Mouse (Mus musculus): ENCODE data around the gene Cdcp2. TPM values are rescaled to one million over a fixed set of nuclear protein-coding genes. Genes with fewer than 3 reads are reported as not detected.

The Cdcp2 gene
- total and polyA plus RNA-seq, 2 experiments from 2014 or later, result not detected

DNA sequence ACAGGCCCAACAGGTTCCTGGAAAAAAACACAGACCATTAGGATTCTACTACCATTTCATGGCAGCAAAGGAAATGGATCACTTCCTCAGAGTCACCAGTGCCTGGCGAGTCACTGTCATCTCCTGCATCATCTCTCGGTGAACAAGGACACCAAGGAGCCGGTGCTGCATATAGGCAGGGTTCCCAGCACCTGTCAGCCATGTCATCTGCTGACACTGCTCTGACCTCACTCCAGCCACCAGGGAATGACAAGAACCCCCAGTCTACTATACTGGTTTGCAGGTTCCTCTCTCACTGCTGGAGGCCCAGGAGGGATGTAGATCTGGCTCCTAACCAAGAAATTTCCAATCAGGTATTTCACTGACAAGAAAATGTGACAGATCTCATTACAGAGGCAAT, 40.6 kb upstream of the Cdcp2 start:
- no peak overlapping the region; the same call in 1 of the 2 replicates for H3K27ac ChIP-seq (ENCODE audit: low read depth)
- H3K4me1 ChIP-seq (ENCODE audit: control insufficient read depth, insufficient read depth), result no peaks in the 10 kb centered on the region
- DNase-seq (ENCODE audit: low spot score) (no peak), ATAC-seq (ENCODE audit: insufficient read depth, low read depth) (no peak)
- H3K36me3 ChIP-seq (replicated peaks; ENCODE audit: control insufficient read depth, insufficient read depth, low read length), result peaks cover 63% of the 10 kb centered on the region
- no peak overlapping the region for H3K4me3 ChIP-seq (ENCODE audit: low read depth, low read length)
- no peak overlapping the region for H3K9ac ChIP-seq (replicated peaks; ENCODE audit: low read depth, low read length)
- no peaks in the 10 kb centered on the region for H3K27me3 ChIP-seq (ENCODE audit: control insufficient read depth, insufficient read depth, low read length)
- no peak overlapping the region for H3K4me2 ChIP-seq (ENCODE audit: low read depth, low read length)
- WGBS, result 37% methylated on average over 3 of the region's 3 CpGs
- no peak for TF ChIP-seq EP300 (IDR thresholded peaks at IDR 0.05; ENCODE audit: low read depth)
- no peak for TF ChIP-seq CTCF (IDR thresholded peaks at IDR 0.05; ENCODE audit: low read depth)
- H3K9me3 ChIP-seq (replicated peaks; ENCODE audit: control insufficient read depth, low read length), result no peaks in the 10 kb centered on the region

DNA sequence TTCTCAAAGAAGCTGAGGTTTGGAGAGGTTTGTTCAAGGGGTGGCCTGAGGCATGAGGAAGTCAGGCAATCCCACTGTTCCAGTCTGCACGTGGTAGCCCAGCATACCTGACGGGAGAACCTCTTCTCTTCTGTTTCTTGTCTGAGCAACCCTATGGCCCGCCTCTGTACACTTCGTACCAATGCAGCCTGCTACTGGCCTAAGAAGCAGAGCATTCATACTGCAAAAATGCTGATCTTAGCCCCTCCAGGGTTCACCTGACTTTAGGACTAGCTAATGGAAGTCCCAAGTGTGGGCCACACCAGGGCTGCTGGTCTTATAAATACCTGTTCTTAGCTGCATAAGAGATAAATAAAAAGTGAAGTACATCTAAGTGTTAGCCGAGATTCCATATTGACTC, 38.3 kb upstream of the Cdcp2 start:
- no peak overlapping the region for H3K27ac ChIP-seq (ENCODE audit: low read depth)
- no peak for TF ChIP-seq EP300 (IDR thresholded peaks at IDR 0.05; ENCODE audit: low read depth)
- TF ChIP-seq CTCF (IDR thresholded peaks at IDR 0.05; ENCODE audit: low read depth), result no peak

GRCm38 (mm10) chr4:107058781-107059180, 37.9 kb upstream of the Cdcp2 start:
- no peak overlapping the region for H3K4me3 ChIP-seq (ENCODE audit: low read depth, low read length)
- H3K9me3 ChIP-seq (replicated peaks; ENCODE audit: control insufficient read depth, low read length), result no peaks in the 10 kb centered on the region
- H3K4me1 ChIP-seq (ENCODE audit: control insufficient read depth, insufficient read depth), result no peaks in the 10 kb centered on the region
- WGBS, result 74% methylated on average over 6 of the region's 6 CpGs
- no peak overlapping the region for H3K4me2 ChIP-seq (ENCODE audit: low read depth, low read length)
- ATAC-seq (ENCODE audit: insufficient read depth, low read depth) (no peak), DNase-seq (ENCODE audit: low spot score) (no peak)
- H3K36me3 ChIP-seq (replicated peaks; ENCODE audit: control insufficient read depth, insufficient read depth, low read length), result peaks cover 88% of the 10 kb centered on the region
- H3K9ac ChIP-seq (replicated peaks; ENCODE audit: low read depth, low read length), result no peak overlapping the region
- H3K27me3 ChIP-seq (ENCODE audit: control insufficient read depth, insufficient read depth, low read length), result no peaks in the 10 kb centered on the region
- H3K27ac ChIP-seq (ENCODE audit: low read depth), result no peak overlapping the region
- no peak for TF ChIP-seq CTCF (IDR thresholded peaks at IDR 0.05; ENCODE audit: low read depth)
- no peak for TF ChIP-seq EP300 (IDR thresholded peaks at IDR 0.05; ENCODE audit: low read depth)

More for the DNA sequence above, 38.3 kb upstream of the Cdcp2 start:
- H3K9me3 ChIP-seq (replicated peaks; ENCODE audit: control insufficient read depth, low read length), result no peaks in the 10 kb centered on the region
- 90% methylated on average over 5 of the region's 5 CpGs for WGBS
- ATAC-seq (ENCODE audit: insufficient read depth, low read depth) (no peak), DNase-seq (ENCODE audit: low spot score) (no peak)
- H3K9ac ChIP-seq (replicated peaks; ENCODE audit: low read depth, low read length), result no peak overlapping the region
- H3K27me3 ChIP-seq (ENCODE audit: control insufficient read depth, insufficient read depth, low read length), result no peaks in the 10 kb centered on the region
- peaks cover 83% of the 10 kb centered on the region for H3K36me3 ChIP-seq (replicated peaks; ENCODE audit: control insufficient read depth, insufficient read depth, low read length)
- no peaks in the 10 kb centered on the region for H3K4me1 ChIP-seq (ENCODE audit: control insufficient read depth, insufficient read depth)
- H3K4me3 ChIP-seq (ENCODE audit: low read depth, low read length), result no peak overlapping the region
- H3K4me2 ChIP-seq (ENCODE audit: low read depth, low read length), result no peak overlapping the region

DNA sequence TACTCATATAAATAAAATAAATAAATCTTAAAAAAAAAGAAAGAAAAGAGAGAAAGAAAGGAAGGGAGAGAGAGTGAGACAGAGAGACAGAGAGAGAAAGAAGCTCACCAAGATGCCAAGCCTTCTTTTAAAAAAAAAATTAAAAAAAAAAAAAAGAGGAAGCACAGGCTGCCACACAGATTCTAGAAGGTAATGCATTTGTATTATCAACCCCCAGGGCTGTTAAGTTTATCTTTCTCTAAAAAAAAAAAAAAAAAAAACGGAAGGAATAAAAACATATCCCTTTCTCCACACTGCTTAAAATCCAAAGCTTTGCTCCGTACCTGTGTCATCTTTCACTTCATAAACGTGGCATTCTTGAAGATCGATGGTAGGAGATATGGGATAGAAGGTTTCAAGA, 35.1 kb upstream of the Cdcp2 start:
- DNase-seq (ENCODE audit: low spot score) (no peak), ATAC-seq (ENCODE audit: insufficient read depth, low read depth) (no peak)
- Histone ChIP-seq H3K4me3 (ENCODE audit: low read depth, low read length) (no peak overlapping the region), H3K9ac (replicated peaks; ENCODE audit: low read depth, low read length) (no peak overlapping the region), H3K27ac (ENCODE audit: low read depth) (no peak overlapping the region), H3K9me3 (replicated peaks; ENCODE audit: control insufficient read depth, low read length) (no peaks in the 10 kb centered on the region), H3K4me1 (ENCODE audit: control insufficient read depth, insufficient read depth) (peaks cover 8% of the 10 kb centered on the region), H3K4me2 (ENCODE audit: low read depth, low read length) (no peak overlapping the region), H3K36me3 (replicated peaks; ENCODE audit: control insufficient read depth, insufficient read depth, low read length) (peaks cover 80% of the 10 kb centered on the region), H3K27me3 (ENCODE audit: control insufficient read depth, insufficient read depth, low read length) (no peaks in the 10 kb centered on the region)
- 92% methylated on average over 4 of the region's 4 CpGs for WGBS
- TF ChIP-seq EP300 (IDR thresholded peaks at IDR 0.05; ENCODE audit: low read depth), result no peak
- TF ChIP-seq CTCF (IDR thresholded peaks at IDR 0.05; ENCODE audit: low read depth), result no peak

DNA sequence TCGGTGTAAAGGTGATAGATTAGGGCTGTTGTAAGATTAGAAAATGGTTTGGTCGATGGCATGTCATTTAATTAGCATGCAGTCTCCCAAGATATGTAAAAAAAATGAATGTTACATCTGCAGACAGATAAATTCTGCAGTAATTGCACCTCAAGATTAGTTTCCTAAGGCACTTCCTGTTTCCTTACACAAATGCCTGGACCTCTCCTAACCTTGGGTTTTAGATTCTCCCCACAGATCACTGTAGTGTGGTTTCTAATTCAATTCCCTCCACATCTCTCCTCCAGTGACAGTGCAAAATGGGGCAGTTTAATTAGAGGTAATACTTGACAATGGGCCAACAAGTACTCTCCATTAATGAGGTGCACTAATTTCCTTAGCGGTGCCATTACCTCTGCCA, 33.5 kb upstream of the Cdcp2 start:
- Histone ChIP-seq H3K9me3 (replicated peaks; ENCODE audit: control insufficient read depth, low read length) (no peaks in the 10 kb centered on the region), H3K4me2 (ENCODE audit: low read depth, low read length) (no peak overlapping the region), H3K27ac (ENCODE audit: low read depth) (no peak overlapping the region), H3K9ac (replicated peaks; ENCODE audit: low read depth, low read length) (no peak overlapping the region), H3K4me3 (ENCODE audit: low read depth, low read length) (no peak overlapping the region), H3K27me3 (ENCODE audit: control insufficient read depth, insufficient read depth, low read length) (no peaks in the 10 kb centered on the region), H3K36me3 (replicated peaks; ENCODE audit: control insufficient read depth, insufficient read depth, low read length) (peaks cover 64% of the 10 kb centered on the region), H3K4me1 (ENCODE audit: control insufficient read depth, insufficient read depth) (peaks cover 14% of the 10 kb centered on the region)
- DNase-seq (ENCODE audit: low spot score), result no peak
- TF ChIP-seq CTCF (IDR thresholded peaks at IDR 0.05; ENCODE audit: low read depth) (no peak), EP300 (IDR thresholded peaks at IDR 0.05; ENCODE audit: low read depth) (no peak)
- 64% methylated on average over 3 of the region's 3 CpGs for WGBS
- ATAC-seq (ENCODE audit: insufficient read depth, low read depth), result no peak

DNA sequence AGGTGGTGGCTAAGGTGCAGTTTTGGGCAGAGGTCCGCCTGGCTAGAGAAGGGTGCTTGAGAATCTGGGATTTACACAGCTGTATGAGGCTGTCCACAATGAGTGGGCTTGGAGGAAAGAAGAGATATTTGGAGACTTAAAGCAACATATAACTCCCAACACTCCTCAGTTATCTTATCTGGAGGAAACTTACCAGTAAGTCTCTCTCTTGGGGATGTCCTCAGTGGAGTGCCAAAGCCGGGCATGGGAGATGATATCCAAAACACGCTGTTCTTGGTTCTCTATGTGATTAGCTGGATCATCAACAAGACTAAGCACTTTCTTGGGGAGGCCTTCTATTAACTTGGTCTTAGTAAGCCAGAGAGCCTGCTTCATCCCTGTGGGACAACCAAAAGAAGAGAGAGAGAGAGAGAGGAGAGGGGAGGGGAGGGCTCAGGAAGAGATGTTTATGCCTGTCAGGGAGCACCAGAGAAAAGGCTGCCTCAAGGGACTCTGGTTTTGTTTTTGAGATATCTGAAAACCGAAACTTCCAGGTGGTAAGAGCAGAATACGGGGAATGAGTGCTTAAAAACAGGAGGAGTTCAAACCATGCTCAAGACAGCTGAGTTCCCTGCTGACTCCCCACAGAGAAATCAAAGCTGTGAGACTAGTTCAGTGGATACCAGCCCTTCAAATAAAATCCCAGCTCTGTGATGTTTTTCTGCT, 32.1 kb upstream of the Cdcp2 start:
- DNase-seq (ENCODE audit: low spot score), result no peak
- no peak for ATAC-seq (ENCODE audit: insufficient read depth, low read depth)

More for the DNA sequence above, 32.1 kb upstream of the Cdcp2 start:
- Histone ChIP-seq H3K27ac (ENCODE audit: low read depth) (no peak overlapping the region), H3K36me3 (replicated peaks; ENCODE audit: control insufficient read depth, insufficient read depth, low read length) (peaks cover 51% of the 10 kb centered on the region), H3K4me2 (ENCODE audit: low read depth, low read length) (no peak overlapping the region), H3K4me1 (ENCODE audit: control insufficient read depth, insufficient read depth) (peaks cover 14% of the 10 kb centered on the region), H3K9ac (replicated peaks; ENCODE audit: low read depth, low read length) (no peak overlapping the region), H3K9me3 (replicated peaks; ENCODE audit: control insufficient read depth, low read length) (no peaks in the 10 kb centered on the region), H3K27me3 (ENCODE audit: control insufficient read depth, insufficient read depth, low read length) (no peaks in the 10 kb centered on the region), H3K4me3 (ENCODE audit: low read depth, low read length) (no peak overlapping the region)
- TF ChIP-seq CTCF (IDR thresholded peaks at IDR 0.05; ENCODE audit: low read depth) (no peak), EP300 (IDR thresholded peaks at IDR 0.05; ENCODE audit: low read depth) (no peak)
- 90% methylated on average over 5 of the region's 5 CpGs for WGBS

Data from heart, postnatal 0 days (tissue).